Mouse (Mus musculus) adrenal gland, adult 2 months (tissue): ENCODE measurements around the gene Ephb2. TPM values are rescaled to one million over a fixed set of nuclear protein-coding genes. Genes with fewer than 3 reads are reported as not detected.

Source experiments
- DNase-seq: peaks from one replicate; pipeline ENCODE4 v3.0.0; 2021
- polyA plus RNA-seq: library from polyadenylated mRNA; depleted of rRNA; stranded (reverse); fragments of >200 nt; gene quantifications from 2 replicates; pipeline ENCODE4 v1.2.3, GENCODE M21; 2012
- total RNA-seq, 2 experiments: library from RNA; stranded (reverse); gene quantifications; 2 replicates each; pipeline ENCODE4 v1.2.3; 2021

Ephb2 gene
- total and polyA plus RNA-seq, 3 experiments, result 18.1 to 101 (median 26.2) TPM

GRCm38 (mm10) chr4:136732536-136733121, 103.2 kb downstream of the Ephb2 start:
- no peak for DNase-seq

GRCm38 (mm10) chr4:136731761-136732160, 104.0 kb downstream of the Ephb2 start:
- DNase-seq, result no peak

- DNase-seq, result no peak
Observed at GRCm38 (mm10) chr4:136731008-136731609, 104.7 kb downstream of the Ephb2 start.

GRCm38 (mm10) chr4:136730501-136730900, 105.3 kb downstream of the Ephb2 start:
- no peak for DNase-seq

GRCm38 (mm10) chr4:136729574-136729973, 106.2 kb downstream of the Ephb2 start:
- no peak for DNase-seq

- DNase-seq, result no peak
Observed at GRCm38 (mm10) chr4:136726941-136727340, 108.8 kb downstream of the Ephb2 start.

- DNase-seq, result no peak
Observed at GRCm38 (mm10) chr4:136724731-136725130, 111.1 kb downstream of the Ephb2 start.

- DNase-seq, result peak; percentile 76
Observed at GRCm38 (mm10) chr4:136722361-136723082, 113.3 kb downstream of the Ephb2 start.

- DNase-seq, result no peak
Observed at GRCm38 (mm10) chr4:136721937-136722336, 113.9 kb downstream of the Ephb2 start.

GRCm38 (mm10) chr4:136720025-136720424, 115.8 kb downstream of the Ephb2 start:
- no peak for DNase-seq

GRCm38 (mm10) chr4:136718193-136718986, 117.4 kb downstream of the Ephb2 start:
- DNase-seq, result peak; percentile 65

- no peak for DNase-seq
Observed at GRCm38 (mm10) chr4:136716561-136716972, 119.2 kb downstream of the Ephb2 start.

- no peak for DNase-seq
Observed at GRCm38 (mm10) chr4:136714530-136714929, 121.3 kb downstream of the Ephb2 start.

- no peak for DNase-seq
Observed at GRCm38 (mm10) chr4:136713889-136714288, 121.9 kb downstream of the Ephb2 start.

GRCm38 (mm10) chr4:136713431-136713830, 122.4 kb downstream of the Ephb2 start:
- no peak for DNase-seq

GRCm38 (mm10) chr4:136711985-136712768, 123.6 kb downstream of the Ephb2 start:
- DNase-seq, result no peak

- no peak for DNase-seq
Observed at GRCm38 (mm10) chr4:136710345-136710744, 125.4 kb downstream of the Ephb2 start.

- DNase-seq, result peak; percentile 76
Observed at GRCm38 (mm10) chr4:136708956-136709355, 126.8 kb downstream of the Ephb2 start.

- no peak for DNase-seq
Observed at GRCm38 (mm10) chr4:136706696-136707095, 129.1 kb downstream of the Ephb2 start.

GRCm38 (mm10) chr4:136705091-136705490, 130.7 kb downstream of the Ephb2 start:
- peak; percentile 29 for DNase-seq

- DNase-seq, result peak; percentile 75
Observed at GRCm38 (mm10) chr4:136704551-136704950, 131.2 kb downstream of the Ephb2 start.

GRCm38 (mm10) chr4:136703351-136703750, 132.4 kb downstream of the Ephb2 start:
- DNase-seq, result no peak
